Mouse (Mus musculus) embryo, embryonic 10 days (tissue): ENCODE data around the gene Vamp9.
A peak's percentile ranks its signal among the peaks of the same experiment; 100 is the strongest.

ENCODE experiments used
- DNase-seq: peaks from one replicate; pipeline ENCODE4 v3.0.0-alpha.2; 2015; ENCODE audit warnings: low spot score

The Vamp9 gene

GRCm38 (mm10) chr5:99906181-99906956 is at the start of gene Vamp9:
TSS of gene Vamp9 (plus strand) at chr5:99906254.
- DNase-seq, result peak; percentile 98

GRCm38 (mm10) chr5:99857106-99857637 is 48.9 kb upstream of the Vamp9 start:
- DNase-seq, result peak; percentile 27

- DNase-seq, result no peak
These were observed 46.2 kb upstream of the Vamp9 start for GRCm38 (mm10) chr5:99859637-99860433.

GRCm38 (mm10) chr5:99861816-99862215 is 44.2 kb upstream of the Vamp9 start:
- no peak for DNase-seq

- DNase-seq, result no peak
These were observed 42.2 kb upstream of the Vamp9 start for GRCm38 (mm10) chr5:99863656-99864380.

GRCm38 (mm10) chr5:99865779-99866178 is 40.3 kb upstream of the Vamp9 start:
- no peak for DNase-seq

GRCm38 (mm10) chr5:99868286-99868685 is 37.8 kb upstream of the Vamp9 start:
- DNase-seq, result no peak

GRCm38 (mm10) chr5:99868923-99869322 is 37.1 kb upstream of the Vamp9 start:
- no peak for DNase-seq

- DNase-seq, result no peak
These were observed 28.5 kb upstream of the Vamp9 start for GRCm38 (mm10) chr5:99877565-99877964.

GRCm38 (mm10) chr5:99882441-99882840 is 23.6 kb upstream of the Vamp9 start:
- DNase-seq, result no peak

- no peak for DNase-seq
These were observed 22.0 kb upstream of the Vamp9 start for GRCm38 (mm10) chr5:99884035-99884434.

GRCm38 (mm10) chr5:99887133-99887532 is 18.9 kb upstream of the Vamp9 start:
- DNase-seq, result no peak

GRCm38 (mm10) chr5:99891516-99892441 is 14.3 kb upstream of the Vamp9 start:
- peak; percentile 82 for DNase-seq

- DNase-seq, result peak; percentile 82
These were observed 6.0 kb upstream of the Vamp9 start for GRCm38 (mm10) chr5:99900041-99900440.

- no peak for DNase-seq
These were observed 323 bp upstream of the Vamp9 start for GRCm38 (mm10) chr5:99905731-99906130.

GRCm38 (mm10) chr5:99915494-99915893 is 9.4 kb downstream of the Vamp9 start:
- DNase-seq, result no peak

- DNase-seq, result no peak
These were observed 16.0 kb downstream of the Vamp9 start for GRCm38 (mm10) chr5:99922033-99922432.

- DNase-seq, result peak; percentile 70
These were observed 21.9 kb downstream of the Vamp9 start for GRCm38 (mm10) chr5:99927951-99928350.

- DNase-seq, result no peak
These were observed 25.9 kb downstream of the Vamp9 start for GRCm38 (mm10) chr5:99931910-99932309.

- DNase-seq, result no peak
These were observed 33.4 kb downstream of the Vamp9 start for GRCm38 (mm10) chr5:99939440-99939839.

- no peak for DNase-seq
These were observed 35.2 kb downstream of the Vamp9 start for GRCm38 (mm10) chr5:99941273-99941672.
